Mouse (Mus musculus) midbrain, embryonic 14.5 days (tissue): Measurements from ENCODE around the gene 1700042G07Rik. TPM values are rescaled to one million over a fixed set of nuclear protein-coding genes. Genes with fewer than 3 reads are reported as not detected.

ENCODE experiments used
- ATAC-seq: fragments of 200-750 bp; cut with Nextera tagmentation; 2 replicates; pipeline ENCODE4 v1.8.0; 2017; ENCODE audit warnings: moderate number of reproducible peaks, moderate library complexity; ENCODE audit not compliant: low FRiP score, low TSS enrichment
- DNase-seq: peaks from one replicate; pipeline ENCODE4 v3.0.0-alpha.2; 2015
- H3K27ac ChIP-seq: fragments of 300-500 bp; sonication (generic); replicated peaks from 2 replicates; pipeline ENCODE4 v1.5.1; 2014; ENCODE audit warnings: mild to moderate bottlenecking, low read depth, low read length, moderate library complexity
- H3K27me3 ChIP-seq: fragments of 300-500 bp; sonication (generic); 2 replicates; pipeline ENCODE4 v1.6.1; 2014; ENCODE audit warnings: low read length, control low read depth, mixed read lengths; ENCODE audit not compliant: control insufficient read depth, insufficient read depth
- H3K36me3 ChIP-seq: fragments of 300-500 bp; sonication (generic); 2 replicates; pipeline ENCODE4 v1.6.1; 2014; ENCODE audit warnings: low read length, control low read depth; ENCODE audit not compliant: control insufficient read depth, insufficient read depth
- H3K4me1 ChIP-seq: fragments of 300-500 bp; sonication (generic); 2 replicates; pipeline ENCODE4 v1.6.1; 2014; ENCODE audit warnings: mild to moderate bottlenecking, antibody characterized with exemption, low read length, control low read depth; ENCODE audit not compliant: control insufficient read depth, insufficient read depth
- H3K4me2 ChIP-seq: fragments of 300-500 bp; sonication (generic); 2 replicates; pipeline ENCODE4 v1.6.1; 2014; ENCODE audit warnings: mild to moderate bottlenecking, low read length, moderate library complexity
- H3K4me3 ChIP-seq: fragments of 300-500 bp; sonication (generic); replicated peaks from 2 replicates; pipeline ENCODE4 v1.5.1; 2014; ENCODE audit warnings: low read depth, low read length
- H3K9ac ChIP-seq: fragments of 300-500 bp; sonication (generic); replicated peaks from 2 replicates; pipeline ENCODE4 v1.6.1; 2014; ENCODE audit warnings: mild to moderate bottlenecking, low read length, moderate library complexity
- H3K9me3 ChIP-seq: fragments of 300-500 bp; sonication (generic); 2 replicates; pipeline ENCODE4 v1.6.1; 2016; ENCODE audit warnings: low read length, control low read depth, mixed read lengths; ENCODE audit not compliant: control insufficient read depth
- WGBS: fragments of 180-500 bp; shearing (Covaris S2); extraction: QIAGEN DNeasy Blood & Tissue Kit; methylation state at CpG from one replicate; pipeline ENCODE4 v1.1.7; 2014; 5-methylcytosine and 5-hydroxymethylcytosine counted together
- polyA plus RNA-seq: library from polyadenylated mRNA; unstranded; fragments of >200 nt; fragmentation: Nextera tagmentation; extraction: Ambion mirVana; gene quantifications from 2 replicates; pipeline ENCODE4 v1.2.1, GENCODE M21; 2014

1700042G07Rik gene
- polyA plus RNA-seq, 1 experiment from 2014 or later, result not detected

GRCm38 (mm10) chr4:116152702-116153101, 20.5 kb upstream of the 1700042G07Rik start:
- Histone ChIP-seq H3K27ac (no peak overlapping the region), H3K36me3 (peaks cover 59% of the 10 kb centered on the region), H3K9me3 (no peaks in the 10 kb centered on the region), H3K4me1 (peaks cover 5% of the 10 kb centered on the region), H3K9ac (no peak overlapping the region), H3K4me2 (no peak overlapping the region), H3K27me3 (no peaks in the 10 kb centered on the region), H3K4me3 (no peak overlapping the region)
- WGBS, result 95% methylated on average over 15 of the region's 15 CpGs
- DNase-seq, result no peak
- no peak for ATAC-seq

GRCm38 (mm10) chr4:116157882-116158281, 15.3 kb upstream of the 1700042G07Rik start:
- Histone ChIP-seq H3K9me3 (no peaks in the 10 kb centered on the region), H3K36me3 (peaks cover 62% of the 10 kb centered on the region), H3K4me3 (no peak overlapping the region), H3K9ac (no peak overlapping the region), H3K27me3 (no peaks in the 10 kb centered on the region), H3K4me2 (no peak overlapping the region), H3K27ac (no peak overlapping the region), H3K4me1 (no peaks in the 10 kb centered on the region)
- ATAC-seq (no peak), DNase-seq (no peak)
- 93% methylated on average over 2 of the region's 2 CpGs for WGBS

GRCm38 (mm10) chr4:116159912-116160311, 13.3 kb upstream of the 1700042G07Rik start:
- Histone ChIP-seq H3K9ac (no peak overlapping the region), H3K9me3 (no peaks in the 10 kb centered on the region), H3K4me3 (no peak overlapping the region), H3K27ac (no peak overlapping the region), H3K4me2 (no peak overlapping the region), H3K27me3 (no peaks in the 10 kb centered on the region), H3K4me1 (no peaks in the 10 kb centered on the region), H3K36me3 (peaks cover 43% of the 10 kb centered on the region)
- peak; percentile 71 for DNase-seq
- WGBS, result 77% methylated on average over 3 of the region's 3 CpGs
- peak; percentile 50; the same call in 1 of the 2 replicates for ATAC-seq

- no peaks in the 10 kb centered on the region for H3K9me3 ChIP-seq
- H3K4me3 ChIP-seq, result no peak overlapping the region
- no peak for DNase-seq
- ATAC-seq, result no peak
- no peak overlapping the region for H3K9ac ChIP-seq
- H3K27ac ChIP-seq, result no peak overlapping the region
- peaks cover 35% of the 10 kb centered on the region for H3K36me3 ChIP-seq
- no peaks in the 10 kb centered on the region for H3K4me1 ChIP-seq
- no peak overlapping the region for H3K4me2 ChIP-seq
- no peaks in the 10 kb centered on the region for H3K27me3 ChIP-seq
- 84% methylated on average over 3 of the region's 3 CpGs for WGBS
These were observed 12.4 kb upstream of the 1700042G07Rik start for GRCm38 (mm10) chr4:116160769-116161168.

- 84% methylated on average over 4 of the region's 4 CpGs for WGBS
- no peaks in the 10 kb centered on the region for H3K27me3 ChIP-seq
- no peaks in the 10 kb centered on the region for H3K4me1 ChIP-seq
- no peaks in the 10 kb centered on the region for H3K9me3 ChIP-seq
- no peak for DNase-seq
- no peak overlapping the region for H3K27ac ChIP-seq
- no peak for ATAC-seq
- H3K36me3 ChIP-seq, result peaks cover 21% of the 10 kb centered on the region
- H3K9ac ChIP-seq, result no peak overlapping the region
- no peak overlapping the region for H3K4me3 ChIP-seq
- no peak overlapping the region for H3K4me2 ChIP-seq
These were observed 11.0 kb upstream of the 1700042G07Rik start for GRCm38 (mm10) chr4:116162142-116162541.

GRCm38 (mm10) chr4:116164759-116165554, 8.2 kb upstream of the 1700042G07Rik start:
- Histone ChIP-seq H3K4me1 (no peaks in the 10 kb centered on the region), H3K27me3 (no peaks in the 10 kb centered on the region), H3K27ac (no peak overlapping the region), H3K4me2 (no peak overlapping the region), H3K36me3 (no peaks in the 10 kb centered on the region), H3K9ac (no peak overlapping the region), H3K9me3 (no peaks in the 10 kb centered on the region), H3K4me3 (no peak overlapping the region)
- 85% methylated on average over 2 of the region's 2 CpGs for WGBS
- DNase-seq (no peak), ATAC-seq (no peak)

GRCm38 (mm10) chr4:116165708-116166407, 7.3 kb upstream of the 1700042G07Rik start:
- Histone ChIP-seq H3K36me3 (no peaks in the 10 kb centered on the region), H3K27ac (no peak overlapping the region), H3K4me1 (no peaks in the 10 kb centered on the region), H3K4me2 (no peak overlapping the region), H3K4me3 (no peak overlapping the region), H3K9ac (no peak overlapping the region), H3K9me3 (no peaks in the 10 kb centered on the region), H3K27me3 (no peaks in the 10 kb centered on the region)
- ATAC-seq, result no peak
- WGBS, result 84% methylated on average over 8 of the region's 8 CpGs
- DNase-seq, result no peak

GRCm38 (mm10) chr4:116167404-116167803, 5.8 kb upstream of the 1700042G07Rik start, which contains the start of gene Tspan1:
Tspan1 (minus strand) TSS chr4:116167601.
- Histone ChIP-seq H3K27me3 (no peaks in the 10 kb centered on the region), H3K9ac (no peak within 1 kb of the TSS), H3K4me1 (no peaks in the 10 kb centered on the region), H3K4me2 (no peak within 1 kb of the TSS), H3K27ac (no peak within 1 kb of the TSS), H3K4me3 (no peak within 1 kb of the TSS), H3K36me3 (no peaks in the 10 kb centered on the region), H3K9me3 (no peaks in the 10 kb centered on the region)
- ATAC-seq (no peak), DNase-seq (no peak)
- WGBS, result 28% methylated on average over 7 of the region's 7 CpGs
